Mouse (Mus musculus) gastrocnemius, postnatal 10 days (tissue): ENCODE data around the gene Slc46a2. TPM values are rescaled to one million over a fixed set of nuclear protein-coding genes. Genes with fewer than 3 reads are reported as not detected.
A peak's percentile ranks its signal among the peaks of the same experiment; 100 is the strongest.

ENCODE experiments used
- DNase-seq: peaks from one replicate; pipeline ENCODE4 v3.0.0; 2021; ENCODE audit warnings: mixed read lengths
- total RNA-seq, 2 experiments: library from RNA; stranded (reverse); gene quantifications; 2 replicates each; pipeline ENCODE4 v1.2.3; 2021

Slc46a2 gene
- total RNA-seq, 2 experiments from 2014 or later, result not detected

DNA sequence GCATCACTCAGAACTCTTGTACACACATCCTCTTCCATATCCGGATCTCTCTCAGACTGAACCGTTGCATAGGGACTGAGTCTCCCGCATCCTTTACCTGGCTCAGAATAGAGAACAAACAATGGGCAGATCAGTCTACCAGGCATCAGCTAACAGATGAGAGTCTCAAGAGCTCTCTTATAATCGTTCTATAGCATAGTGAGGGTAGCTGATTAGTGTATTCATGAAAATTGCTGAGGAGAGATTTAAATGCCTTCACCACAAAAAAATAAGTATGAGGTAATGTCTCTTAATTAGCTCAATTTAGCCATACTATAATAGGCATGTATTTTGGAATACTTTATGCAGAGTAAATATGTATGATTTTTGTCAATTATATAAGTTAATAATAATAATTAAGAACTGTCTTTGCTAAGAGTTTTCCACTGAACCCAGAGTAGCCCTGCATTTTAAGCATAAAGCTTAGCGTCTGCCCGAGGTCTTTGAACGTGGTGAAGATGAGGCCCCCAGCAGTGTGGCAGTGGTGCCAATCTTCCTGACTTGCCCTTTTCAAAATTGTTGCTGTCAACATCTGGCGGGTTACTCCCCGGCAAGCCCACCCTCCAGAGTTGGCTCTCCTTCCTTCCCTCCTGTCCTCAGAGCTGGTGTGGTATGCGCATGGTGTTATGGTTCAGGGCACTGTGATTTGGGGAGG lies 23.0 kb downstream of the Slc46a2 start:
- DNase-seq, result no peak

DNA sequence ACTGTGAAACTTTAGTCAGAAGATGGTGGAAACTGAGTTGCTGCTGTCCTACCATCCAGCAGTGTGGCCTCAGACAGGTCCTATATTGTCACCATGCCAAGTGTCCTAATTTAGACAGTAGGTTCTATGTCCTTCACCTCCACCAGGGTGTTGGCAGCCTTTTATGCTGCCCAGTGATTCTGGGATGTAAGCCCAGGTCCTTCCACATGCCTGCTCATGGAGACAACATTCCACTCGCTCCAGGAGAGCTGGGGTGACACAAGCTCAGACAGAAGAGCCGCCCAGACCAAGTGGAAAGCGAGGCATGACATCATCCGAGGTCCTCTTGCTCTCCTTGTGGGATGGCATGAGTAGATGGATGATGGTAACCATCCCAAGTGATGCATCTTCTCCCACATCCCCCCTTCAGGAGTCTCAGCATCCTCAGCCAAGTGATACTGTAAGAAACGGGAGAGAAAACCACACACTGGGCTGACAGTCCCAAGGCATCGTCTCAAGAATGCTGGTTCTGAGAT lies 24.7 kb downstream of the Slc46a2 start:
- DNase-seq, result no peak

DNA sequence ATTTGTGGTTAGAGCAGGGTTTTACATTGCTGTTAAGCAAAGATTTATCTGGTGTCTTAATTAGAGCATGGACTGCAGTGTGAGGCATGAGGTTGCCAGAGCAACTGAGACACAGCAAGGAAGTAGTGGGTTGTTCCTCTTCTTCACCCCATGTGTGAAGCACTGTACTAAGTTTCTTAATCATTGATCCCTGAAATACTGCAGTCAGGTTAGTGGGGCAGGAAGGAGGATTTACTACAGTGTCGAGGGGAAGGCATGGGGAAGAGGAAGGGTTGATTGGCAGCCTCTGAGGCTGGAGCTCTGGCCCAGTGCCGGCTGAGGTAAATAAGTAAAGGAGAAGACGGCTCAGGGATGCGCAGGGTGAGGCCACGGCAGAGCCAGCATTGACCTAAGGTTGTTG lies 26.8 kb downstream of the Slc46a2 start:
- no peak for DNase-seq

DNA sequence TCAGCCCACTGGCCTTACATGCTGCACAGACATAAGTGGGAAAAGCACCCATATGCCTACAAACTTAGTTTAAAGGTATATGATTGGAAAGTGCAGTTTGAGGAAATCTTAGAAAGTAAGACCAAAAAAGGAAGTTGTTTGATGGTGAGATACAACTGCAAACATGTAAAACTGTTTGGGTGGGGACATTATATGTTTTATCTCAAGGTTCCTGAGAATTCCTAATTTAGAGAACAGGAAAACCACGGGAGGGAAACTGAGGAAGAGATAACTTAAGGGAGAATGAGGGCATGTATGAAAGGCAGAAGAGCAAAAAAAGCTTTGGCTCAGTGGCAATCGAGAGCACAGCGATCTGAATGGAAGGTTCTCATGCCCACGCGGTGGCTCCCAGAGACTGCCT lies 27.8 kb downstream of the Slc46a2 start:
- no peak for DNase-seq

DNA sequence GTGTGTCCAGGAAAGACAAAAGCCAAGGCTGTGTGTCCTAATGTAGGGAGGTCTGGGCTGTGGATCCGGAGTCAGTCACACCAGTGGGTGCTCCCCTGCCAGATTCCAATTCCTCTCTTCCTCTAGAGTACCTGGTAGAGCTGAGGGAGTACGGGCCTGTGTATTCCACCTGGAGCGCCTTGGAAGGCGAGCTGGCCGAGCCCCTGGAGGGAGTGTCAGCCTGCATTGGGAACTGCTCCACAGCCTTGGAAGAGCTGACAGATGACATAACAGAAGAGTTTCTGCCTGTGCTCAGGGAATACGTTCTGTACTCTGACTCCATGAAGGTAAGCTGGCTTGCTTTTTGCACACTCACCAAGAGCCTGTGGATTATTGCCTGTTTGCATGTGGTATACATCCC lies 28.6 kb downstream of the Slc46a2 start:
- DNase-seq, result no peak

DNA sequence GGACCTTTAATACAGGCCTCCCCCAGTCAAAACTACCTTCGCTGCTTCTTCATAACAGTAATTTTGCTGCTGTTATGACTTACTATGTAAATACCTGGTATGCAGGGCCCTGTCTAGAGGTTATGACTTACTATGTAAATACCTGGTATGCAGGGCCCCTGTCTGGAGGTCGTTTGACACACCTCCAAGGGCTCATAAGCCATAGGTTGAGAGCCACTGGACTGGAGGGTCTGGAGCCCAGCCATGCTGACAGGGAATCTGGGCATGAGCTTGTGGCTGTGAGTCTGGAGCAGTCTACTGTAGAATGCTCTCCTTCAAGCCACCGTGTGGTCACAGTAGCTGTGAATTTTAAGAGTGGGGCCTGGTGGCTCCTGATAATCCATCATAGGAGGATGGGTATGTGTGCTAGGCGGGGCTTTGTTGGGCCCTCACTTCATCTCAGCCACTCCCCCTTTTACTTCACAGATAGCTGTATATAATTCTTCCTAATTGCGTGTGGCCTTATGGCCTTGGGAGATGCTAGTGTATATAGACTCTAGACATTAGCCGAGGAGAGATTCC lies 30.6 kb downstream of the Slc46a2 start:
- no peak for DNase-seq

DNA sequence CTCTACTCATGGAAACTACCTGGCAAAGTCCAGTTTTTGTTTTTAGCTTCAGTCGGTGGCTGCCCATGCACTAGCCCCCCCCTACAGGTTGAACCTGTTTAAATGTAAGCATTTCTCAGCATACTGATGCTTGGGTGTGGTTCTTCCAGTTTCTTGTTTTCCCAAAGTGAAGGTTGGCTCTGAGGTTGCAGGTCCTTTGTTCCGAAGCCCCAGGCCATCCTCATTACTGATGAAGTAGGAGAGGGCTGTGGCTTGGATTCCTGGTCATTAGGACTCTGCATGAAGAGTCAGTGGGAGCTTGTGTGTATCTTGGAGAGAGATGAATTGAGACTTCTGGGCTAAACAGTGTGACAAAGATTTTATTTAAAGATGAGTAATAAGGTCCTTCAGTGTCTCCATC lies 33.6 kb downstream of the Slc46a2 start:
- no peak for DNase-seq

DNA sequence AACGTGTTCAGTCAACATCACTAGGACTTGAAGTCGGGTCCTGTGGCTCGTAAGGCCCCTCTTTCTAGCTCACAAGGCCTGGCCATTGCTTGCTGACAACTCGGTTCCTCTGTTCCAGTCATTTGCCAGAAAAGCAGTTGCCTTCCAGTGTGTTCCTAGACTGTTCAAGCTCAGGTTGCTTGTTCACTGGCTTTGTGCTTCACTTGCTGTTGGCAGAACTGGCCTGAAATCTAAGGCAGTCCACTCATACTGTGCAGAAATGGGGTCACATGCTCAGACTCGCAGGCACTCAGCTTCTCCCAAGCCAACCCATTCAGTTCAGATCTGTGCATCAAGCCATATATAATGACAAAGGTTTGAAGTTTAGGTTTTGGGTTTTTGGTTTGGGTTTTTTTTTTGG lies 34.1 kb downstream of the Slc46a2 start:
- DNase-seq, result no peak

DNA sequence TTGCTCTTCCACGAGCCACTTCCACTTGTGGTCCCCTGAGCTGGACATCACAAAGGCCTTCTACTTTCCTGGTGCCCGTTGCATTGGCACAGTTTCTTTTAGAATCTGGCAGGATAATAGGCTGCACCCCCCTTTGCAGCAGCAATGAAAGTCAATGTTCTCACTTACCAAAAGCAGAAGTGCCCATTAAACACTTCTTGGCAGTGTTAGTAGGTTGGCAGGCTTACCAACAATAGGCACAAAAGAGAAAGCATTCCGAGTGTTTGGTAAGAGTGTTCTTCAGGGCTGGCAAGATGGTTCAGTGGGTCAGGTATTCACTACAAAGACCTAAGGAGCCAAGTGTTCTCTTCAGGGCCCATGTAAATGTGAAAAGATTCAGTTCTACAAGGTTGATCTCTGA lies 35.4 kb downstream of the Slc46a2 start:
- DNase-seq, result no peak

DNA sequence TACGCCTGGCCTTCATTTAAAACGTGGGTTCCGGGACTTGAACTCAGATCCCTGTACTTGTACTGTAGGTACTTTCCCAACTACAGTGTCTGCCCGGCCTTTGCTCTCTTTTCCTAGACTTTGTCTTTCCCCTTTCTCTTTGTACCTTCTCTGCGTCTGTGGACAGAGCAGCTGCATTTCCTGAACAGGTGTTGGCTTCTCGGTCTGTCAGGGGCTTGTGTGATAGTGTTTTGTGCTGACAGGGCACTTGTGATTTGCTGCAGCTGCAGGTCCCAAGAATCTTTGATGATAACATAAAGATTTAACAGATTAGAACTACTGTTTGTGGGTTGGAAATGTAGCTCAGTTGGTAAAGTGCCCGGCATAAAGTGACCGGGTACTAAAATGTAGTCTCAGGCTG lies 36.3 kb downstream of the Slc46a2 start:
- no peak for DNase-seq

DNA sequence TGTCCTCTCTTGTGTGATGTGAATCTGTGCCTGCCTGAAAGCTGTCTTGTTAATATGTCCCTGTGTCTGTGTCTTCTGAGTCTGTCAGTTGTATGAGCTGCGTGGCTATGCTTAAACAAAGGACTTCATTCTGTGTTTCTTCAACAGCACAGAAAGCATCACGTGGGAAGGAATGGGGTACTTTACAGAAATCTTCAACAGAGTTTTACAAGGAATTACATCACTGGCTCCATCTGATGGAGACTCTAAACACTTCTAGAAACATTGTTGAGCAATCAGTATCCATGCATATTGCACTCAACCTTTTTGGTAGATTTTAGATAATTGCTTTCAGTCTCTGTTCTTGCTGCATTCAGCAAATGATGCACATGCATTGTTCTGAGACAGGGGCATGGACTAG lies 37.8 kb downstream of the Slc46a2 start:
- no peak for DNase-seq

DNA sequence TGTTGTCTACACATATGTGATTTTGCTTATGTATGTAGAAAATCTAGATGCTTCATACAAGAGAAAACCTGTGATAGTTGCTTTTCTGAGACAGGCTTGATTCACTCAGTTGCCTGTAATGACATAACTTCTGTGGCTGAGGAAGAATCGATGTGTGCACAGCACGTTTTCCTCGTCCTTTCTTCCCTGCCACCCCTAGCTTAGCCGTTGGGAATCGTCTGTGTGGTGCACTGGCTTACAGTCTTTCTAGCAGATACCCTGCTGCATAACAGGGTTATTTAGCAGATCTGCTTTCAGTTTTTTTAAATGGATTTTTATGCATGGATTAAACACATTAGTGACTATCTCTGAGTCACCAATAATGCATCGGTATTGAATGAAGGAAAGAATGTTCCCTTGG lies 38.3 kb downstream of the Slc46a2 start:
- no peak for DNase-seq

DNA sequence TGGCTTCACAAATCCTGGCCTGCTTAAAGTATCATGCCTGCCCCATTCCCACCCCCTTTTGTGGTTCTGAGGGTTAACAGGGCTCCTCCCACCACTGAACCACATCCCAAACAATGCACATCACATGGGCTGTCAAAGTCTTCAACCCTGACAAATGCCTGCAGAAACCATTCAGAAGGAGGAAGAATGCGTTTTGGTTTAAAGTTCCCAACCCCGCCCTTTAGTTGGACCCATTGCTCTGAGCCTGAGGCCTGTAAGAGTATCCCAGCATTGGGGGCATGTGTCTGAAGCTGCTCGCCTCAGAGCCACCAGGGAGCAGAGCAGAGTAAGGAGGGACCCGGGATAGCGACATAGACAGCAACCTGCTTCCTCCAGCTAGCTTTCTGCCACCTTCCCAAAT lies 41.0 kb downstream of the Slc46a2 start:
- DNase-seq, result no peak

DNA sequence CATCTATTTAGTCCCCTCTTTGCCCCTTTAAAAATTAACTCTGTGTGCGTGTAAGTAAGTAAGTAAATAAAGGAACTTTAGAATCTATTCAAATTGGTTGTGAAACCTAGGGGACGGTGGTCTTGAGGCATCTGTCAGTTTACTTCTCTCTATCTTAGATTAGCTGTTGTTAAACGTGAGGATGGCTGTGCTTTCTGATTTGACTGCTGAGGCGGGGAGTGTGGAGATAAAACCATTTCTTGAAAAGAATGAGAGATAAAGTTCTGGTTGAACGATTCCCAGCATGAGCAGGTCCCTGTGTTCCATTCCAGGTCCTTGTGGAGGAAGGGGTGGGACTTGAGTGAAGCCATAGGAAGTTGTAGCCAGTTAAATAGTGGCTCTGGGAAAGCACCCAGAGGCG lies 41.6 kb downstream of the Slc46a2 start:
- no peak for DNase-seq

DNA sequence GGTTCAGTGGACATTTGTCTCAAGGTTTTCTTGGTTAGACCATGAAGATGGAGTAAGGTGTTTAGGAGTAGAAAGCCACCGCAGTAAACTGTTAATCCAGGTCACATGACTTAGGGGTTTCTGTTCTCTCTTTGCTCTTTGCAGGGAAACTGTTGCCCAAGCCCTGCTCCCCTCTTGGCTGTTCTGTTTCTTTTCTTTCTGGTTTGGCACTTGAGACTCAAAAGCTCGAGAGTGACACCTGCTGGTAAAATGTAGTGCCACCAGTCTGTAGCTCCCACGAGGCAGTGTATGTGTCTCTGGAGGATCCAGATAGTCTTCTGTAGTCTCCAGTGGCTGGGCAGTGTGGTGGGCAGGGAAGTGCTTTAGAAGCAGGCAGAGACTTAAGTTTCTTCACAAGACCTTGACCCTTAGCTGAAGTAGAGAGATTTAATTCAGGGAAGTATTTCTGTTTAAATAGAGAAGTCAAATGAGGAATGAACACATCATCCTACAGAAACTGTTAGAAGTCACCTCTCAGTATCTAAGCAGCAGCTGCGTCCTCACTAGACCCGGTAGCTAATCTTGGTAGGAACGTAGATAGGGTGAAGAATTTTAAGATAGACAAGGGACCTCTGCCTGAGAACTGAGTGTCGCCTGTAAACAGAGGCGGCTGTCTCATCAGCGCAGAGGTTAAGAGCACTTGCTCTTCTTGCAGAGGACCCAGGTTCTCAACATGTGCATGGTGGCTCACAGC lies 43.8 kb downstream of the Slc46a2 start:
- peak; percentile 74 for DNase-seq

DNA sequence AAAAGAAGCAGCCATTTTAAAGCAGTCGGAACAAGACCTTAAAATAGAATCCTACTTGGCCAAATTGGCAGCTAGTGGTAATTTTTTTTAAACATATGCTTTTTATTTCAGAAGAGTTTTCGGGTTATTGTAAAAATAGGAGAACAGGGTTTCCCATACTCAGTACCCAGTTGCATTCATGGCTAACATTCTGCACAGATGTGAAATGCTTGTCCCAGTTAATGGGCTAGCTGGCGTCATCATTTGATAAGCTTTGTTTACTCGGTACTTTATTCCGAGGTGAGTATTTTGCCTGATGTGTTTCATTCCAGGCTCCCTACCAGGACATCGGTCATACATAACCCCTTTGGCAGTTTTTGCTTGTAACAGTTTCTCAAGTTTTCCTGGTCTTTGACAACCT lies 44.4 kb downstream of the Slc46a2 start:
- no peak for DNase-seq

DNA sequence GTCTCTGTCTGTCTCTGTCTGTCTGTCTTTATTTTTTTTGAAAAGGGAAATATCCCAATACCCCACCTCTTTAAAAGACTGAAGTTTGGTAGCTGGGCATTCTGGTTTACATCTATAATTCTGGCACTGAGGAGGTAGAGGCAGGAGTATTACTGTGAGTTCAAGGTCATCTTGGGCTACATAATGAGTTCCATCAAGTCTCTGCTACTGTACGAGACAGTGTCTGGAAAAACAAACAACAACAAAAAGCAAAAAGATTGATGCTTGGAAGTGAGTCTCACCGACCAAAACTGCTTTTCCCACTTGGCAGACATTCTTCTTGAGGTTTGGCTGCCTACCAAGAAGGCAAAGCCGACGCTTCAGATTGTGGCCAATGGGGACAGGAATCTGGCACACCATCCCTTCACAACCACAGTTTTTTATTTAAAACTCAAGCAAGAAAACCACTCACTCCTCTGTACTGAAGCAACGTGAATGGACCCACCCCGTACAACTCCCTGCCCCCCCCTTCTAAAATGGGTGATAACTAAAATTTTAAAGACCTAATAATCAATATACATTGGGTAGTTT lies 45.3 kb downstream of the Slc46a2 start:
- peak; percentile 24 for DNase-seq

DNA sequence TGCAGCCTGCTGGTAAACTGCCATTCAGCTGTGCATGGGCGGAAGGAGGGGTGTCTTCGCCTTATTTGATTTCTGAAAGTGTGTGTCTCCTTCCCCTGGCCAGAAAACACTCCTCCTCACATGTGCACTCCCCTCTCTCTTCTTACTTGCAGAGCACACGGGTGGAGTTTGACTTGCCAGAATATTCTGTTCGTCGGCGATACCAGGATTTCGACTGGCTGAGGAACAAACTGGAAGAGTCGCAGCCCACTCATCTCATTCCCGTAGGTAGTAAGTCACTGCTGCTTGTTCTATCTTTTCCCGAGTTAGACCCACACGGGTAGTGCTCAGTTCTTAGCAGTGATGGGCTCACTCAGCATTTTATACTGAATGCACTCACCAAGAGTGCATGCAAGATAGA lies 46.8 kb downstream of the Slc46a2 start:
- no peak for DNase-seq

DNA sequence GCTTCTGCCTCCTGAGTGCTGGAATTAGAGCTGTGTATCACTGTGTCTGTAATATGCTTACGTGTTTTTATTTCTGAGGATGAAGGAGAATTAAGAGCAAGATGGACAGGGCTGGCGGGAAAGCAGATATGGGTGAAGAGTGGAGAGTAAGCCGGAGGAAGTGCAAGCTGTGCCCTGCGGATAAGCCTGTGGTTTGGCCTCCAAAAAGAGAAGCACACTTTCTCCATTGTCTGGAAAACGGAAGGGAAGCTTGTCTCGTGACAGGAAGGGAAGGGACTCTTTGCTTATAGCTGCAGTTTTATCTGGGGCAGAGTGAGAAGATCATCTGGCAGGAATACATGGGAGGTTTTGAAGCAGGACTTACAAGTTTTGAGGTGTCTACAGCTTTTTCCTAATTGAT lies 51.0 kb downstream of the Slc46a2 start:
- no peak for DNase-seq

DNA sequence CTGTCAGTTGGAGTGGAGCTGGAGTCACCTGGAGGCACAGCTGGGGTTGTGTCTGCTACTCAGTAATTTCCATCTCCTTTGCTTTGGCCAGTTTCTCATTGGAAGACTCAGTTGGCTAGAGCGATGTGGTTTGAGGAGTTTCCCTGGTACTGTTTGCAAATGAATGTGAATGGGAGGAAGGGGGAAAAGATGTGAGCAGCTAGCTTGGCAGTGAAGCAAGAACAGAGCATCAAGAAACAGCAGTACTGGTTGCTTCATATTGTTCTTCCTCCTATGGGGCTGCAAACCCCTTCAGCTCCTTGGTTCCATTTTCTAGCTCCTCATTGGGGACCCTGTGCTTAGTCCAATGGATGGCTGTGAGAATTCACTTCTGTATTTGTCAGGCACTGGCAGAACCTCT lies 52.5 kb downstream of the Slc46a2 start:
- no peak for DNase-seq

DNA sequence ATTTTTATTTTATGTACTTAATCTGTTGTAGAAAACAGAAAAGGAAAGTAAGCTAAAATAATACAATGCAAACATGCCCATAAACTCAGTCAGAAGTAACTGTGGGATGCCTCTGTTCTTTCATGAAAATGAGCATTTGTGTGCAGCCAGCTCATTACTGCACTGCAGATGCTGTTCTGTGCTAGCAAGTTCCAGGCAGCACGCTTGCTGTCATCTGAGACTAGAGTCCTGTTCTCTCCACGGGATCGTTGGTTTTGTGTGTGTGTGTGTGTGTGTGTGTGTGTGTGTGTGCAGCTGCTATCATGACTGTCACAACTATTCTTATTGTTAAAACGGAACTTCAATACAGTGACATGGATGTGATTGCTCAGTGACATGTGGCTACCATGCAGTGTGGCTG lies 53.0 kb downstream of the Slc46a2 start:
- no peak for DNase-seq

DNA sequence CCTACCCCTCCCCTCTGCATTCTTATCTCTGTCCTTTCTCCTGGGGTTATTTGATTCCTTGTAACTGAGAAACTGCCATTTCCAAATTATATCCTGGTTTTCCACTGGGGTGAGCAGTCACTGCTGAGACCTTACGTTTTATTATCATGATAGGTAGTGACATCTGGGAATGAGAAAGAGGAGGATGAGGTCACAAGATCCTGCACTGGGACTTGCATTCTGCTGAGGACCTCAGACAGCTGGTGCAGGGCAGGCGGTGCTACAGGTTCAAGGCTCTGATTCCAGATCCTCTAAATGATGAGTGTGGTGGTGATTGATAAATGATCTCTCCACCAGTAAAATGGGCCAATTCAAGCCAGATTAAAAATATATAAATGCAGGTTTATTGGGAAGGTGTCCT lies 54.4 kb downstream of the Slc46a2 start:
- no peak for DNase-seq

DNA sequence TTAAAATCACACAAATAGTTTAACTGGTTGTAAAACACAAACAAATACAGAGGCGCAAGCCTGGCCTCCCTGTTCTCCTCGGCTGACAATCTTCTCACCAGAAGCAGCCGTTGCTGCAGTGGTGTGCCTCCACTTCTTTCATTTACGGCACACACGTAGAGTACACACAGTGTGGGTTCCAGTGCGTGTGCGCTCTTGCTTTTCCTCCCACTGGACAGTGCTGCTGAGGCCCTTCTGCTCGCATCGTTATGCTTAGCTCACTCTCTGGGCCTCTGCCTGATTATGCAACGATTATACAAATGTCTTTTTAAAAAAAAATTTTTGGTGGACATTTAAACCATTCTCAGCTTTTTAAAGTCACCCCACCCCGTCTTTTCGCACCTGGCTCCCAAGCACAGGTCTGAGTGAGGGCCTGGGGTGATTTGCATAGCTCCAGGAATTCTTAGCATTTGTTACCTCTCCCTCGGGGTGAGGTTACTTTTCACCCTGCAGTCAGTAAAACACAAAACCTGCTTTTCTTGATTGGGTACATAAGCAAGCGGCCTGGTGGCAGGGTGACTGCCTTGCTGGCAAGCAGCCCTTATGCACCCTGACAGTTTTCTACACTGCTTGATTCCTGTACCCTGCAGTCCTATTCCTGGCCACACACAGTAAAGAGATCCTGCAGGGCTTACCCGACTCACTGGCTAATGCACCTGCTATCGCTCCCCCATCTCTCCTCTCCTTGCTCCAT lies 55.0 kb downstream of the Slc46a2 start:
- no peak for DNase-seq
